Mouse (Mus musculus) hindbrain, embryonic 15.5 days (tissue): ENCODE data around the gene Snapin. TPM values are rescaled to one million over a fixed set of nuclear protein-coding genes. Genes with fewer than 3 reads are reported as not detected.
A peak's percentile ranks its signal among the peaks of the same experiment; 100 is the strongest.

Experiments
- ATAC-seq: fragments of 200-750 bp; cut with Nextera tagmentation; 2 replicates; pipeline ENCODE4 v1.8.0; 2017; ENCODE audit warnings: low read depth, moderate number of reproducible peaks, moderate TSS enrichment; ENCODE audit not compliant: low FRiP score
- H3K27ac ChIP-seq: fragments of 300-500 bp; sonication (generic); replicated peaks from 2 replicates; pipeline ENCODE4 v1.5.1; 2015; ENCODE audit warnings: mild to moderate bottlenecking, inconsistent platforms
- H3K27me3 ChIP-seq: fragments of 300-500 bp; sonication (generic); 2 replicates; pipeline ENCODE4 v1.6.1; 2015; ENCODE audit warnings: control low read depth, inconsistent platforms
- H3K36me3 ChIP-seq: fragments of 300-500 bp; sonication (generic); 2 replicates; pipeline ENCODE4 v1.6.1; 2015; ENCODE audit warnings: control low read depth, inconsistent platforms
- H3K4me1 ChIP-seq: fragments of 300-500 bp; sonication (generic); replicated peaks from 2 replicates; pipeline ENCODE4 v1.6.1; 2015; ENCODE audit warnings: control low read depth, inconsistent platforms
- H3K4me2 ChIP-seq: fragments of 300-500 bp; sonication (generic); 2 replicates; pipeline ENCODE4 v1.6.1; 2015; ENCODE audit warnings: moderate library complexity, mild to moderate bottlenecking, inconsistent platforms
- H3K4me3 ChIP-seq: fragments of 300-500 bp; sonication (generic); 2 replicates; pipeline ENCODE4 v1.5.1; 2015; ENCODE audit warnings: mild to moderate bottlenecking, inconsistent platforms
- H3K9ac ChIP-seq: fragments of 300-500 bp; sonication (generic); 2 replicates; pipeline ENCODE4 v1.6.1; 2015; ENCODE audit warnings: inconsistent platforms
- H3K9me3 ChIP-seq: fragments of 300-500 bp; sonication (generic); 2 replicates; pipeline ENCODE4 v1.6.1; 2016; ENCODE audit warnings: control low read depth, inconsistent platforms
- WGBS: fragments of 180-500 bp; shearing (Covaris S2); methylation state at CpG from one replicate; pipeline ENCODE4 v1.1.7; 2015; 5-methylcytosine and 5-hydroxymethylcytosine counted together
- polyA plus RNA-seq: library from polyadenylated mRNA; unstranded; fragments of >200 nt; fragmentation: Nextera tagmentation; extraction: Ambion mirVana; gene quantifications from 2 replicates; pipeline ENCODE4 v1.2.1, GENCODE M21; 2015

Snapin gene
- polyA plus RNA-seq, 1 experiment from 2014 or later = 90.1 TPM

- Histone ChIP-seq H3K27ac (peak overlapping the region; percentile 74), H3K4me3 (peak overlapping the region; percentile 28), H3K4me2 (peak overlapping the region; percentile 55), H3K4me1 (peaks cover 20% of the 10 kb centered on the region), H3K9me3 (no peaks in the 10 kb centered on the region), H3K9ac (peak overlapping the region; percentile 30; the same call in 1 of the 2 replicates), H3K36me3 (no peaks in the 10 kb centered on the region), H3K27me3 (no peaks in the 10 kb centered on the region)
- ATAC-seq = no peak
- 55% methylated on average over 11 of the region's 11 CpGs for WGBS
Observed at GRCm38 (mm10) chr3:90445417-90446200, 45.2 kb downstream of the Snapin start.

- Histone ChIP-seq H3K36me3 (no peaks in the 10 kb centered on the region), H3K4me3 (no peak overlapping the region), H3K27me3 (no peaks in the 10 kb centered on the region), H3K27ac (no peak overlapping the region), H3K9ac (no peak overlapping the region), H3K9me3 (no peaks in the 10 kb centered on the region), H3K4me1 (peaks cover 20% of the 10 kb centered on the region), H3K4me2 (no peak overlapping the region)
- WGBS = 94% methylated on average over 3 of the region's 3 CpGs
- ATAC-seq = no peak
Observed at GRCm38 (mm10) chr3:90443977-90444376, 46.9 kb downstream of the Snapin start.

- H3K9me3 ChIP-seq = no peaks in the 10 kb centered on the region
- no peak overlapping the region for H3K4me2 ChIP-seq
- H3K36me3 ChIP-seq = no peaks in the 10 kb centered on the region
Observed at GRCm38 (mm10) chr3:90440756-90441155, 50.1 kb downstream of the Snapin start.

More at GRCm38 (mm10) chr3:90440756-90441155, 50.1 kb downstream of the Snapin start:
- 92% methylated on average over 2 of the region's 2 CpGs for WGBS
- Histone ChIP-seq H3K9ac (no peak overlapping the region), H3K4me3 (no peak overlapping the region), H3K27me3 (no peaks in the 10 kb centered on the region), H3K4me1 (peaks cover 4% of the 10 kb centered on the region), H3K27ac (no peak overlapping the region)
- no peak for ATAC-seq

Other genes starting within 250 kb of the Snapin start
- 2.2 and 3.1 TPM in 2 replicates for gene Creb3l4, start 247.5 kb downstream of the Snapin start, polyA plus RNA-seq
- 52.1 and 53.1 TPM in 2 replicates for gene Slc39a1, start 242.9 kb downstream of the Snapin start, polyA plus RNA-seq
- 21.9 and 25.6 TPM in 2 replicates for gene Crtc2, start 236.9 kb downstream of the Snapin start, polyA plus RNA-seq
- 7.7 and 8.8 TPM in 2 replicates for gene Dennd4b, start 225.8 kb downstream of the Snapin start, polyA plus RNA-seq
- 11.1 and 13.1 TPM in 2 replicates for gene Gatad2b, start 197.9 kb downstream of the Snapin start, polyA plus RNA-seq
- 31.4 and 34.1 TPM in 2 replicates for gene Slc27a3, start 101.1 kb downstream of the Snapin start, polyA plus RNA-seq
- gene Ints3, start 57.4 kb downstream of the Snapin start, polyA plus RNA-seq = 34.3 and 35.0 TPM in 2 replicates
- gene Npr1, start 25.2 kb downstream of the Snapin start, polyA plus RNA-seq = 2.4 and 2.8 TPM in 2 replicates
- 231 and 240 TPM in 2 replicates for gene Ilf2, start 14.9 kb downstream of the Snapin start, polyA plus RNA-seq
- 173 and 176 TPM in 2 replicates for gene Chtop, start 18.5 kb upstream of the Snapin start, polyA plus RNA-seq
- 19.9 and 23.6 TPM in 2 replicates for gene S100a1, start 23.4 kb upstream of the Snapin start, polyA plus RNA-seq
- 11.8 and 13.9 TPM in 2 replicates for gene S100a13, start 23.4 kb upstream of the Snapin start, polyA plus RNA-seq
- gene S100a14, start 35.8 kb upstream of the Snapin start, polyA plus RNA-seq = 0.29 TPM in 1 of 2 replicates, not detected in the other
- gene S100a16, start 46.2 kb upstream of the Snapin start, polyA plus RNA-seq = 41.8 and 44.3 TPM in 2 replicates
- gene S100a3, start 69.5 kb upstream of the Snapin start, polyA plus RNA-seq = 1.4 and 2.7 TPM in 2 replicates
- not detected in 2 replicates for gene S100a2, start 99.2 kb upstream of the Snapin start, polyA plus RNA-seq
- gene Gm42674, start 110.9 kb upstream of the Snapin start, polyA plus RNA-seq = not detected in 2 replicates
- gene S100a4, start 112.7 kb upstream of the Snapin start, polyA plus RNA-seq = 1.0 and 1.2 TPM in 2 replicates
- not detected in 2 replicates for gene S100a5, start 117.5 kb upstream of the Snapin start, polyA plus RNA-seq
- gene S100a6, start 121.8 kb upstream of the Snapin start, polyA plus RNA-seq = 24.1 and 33.1 TPM in 2 replicates
- gene S100a7a, start 163.0 kb upstream of the Snapin start, polyA plus RNA-seq = not detected in 2 replicates
- gene S100a8, start 177.9 kb upstream of the Snapin start, polyA plus RNA-seq = 7.4 and 7.5 TPM in 2 replicates
- gene S100a9, start 204.7 kb upstream of the Snapin start, polyA plus RNA-seq = 3.6 and 4.7 TPM in 2 replicates
- not detected in 2 replicates for gene Pglyrp4, start 235.9 kb upstream of the Snapin start, polyA plus RNA-seq